11 mouse cellular contexts compared by ENCODE assay signal in the genomic region with DNA sequence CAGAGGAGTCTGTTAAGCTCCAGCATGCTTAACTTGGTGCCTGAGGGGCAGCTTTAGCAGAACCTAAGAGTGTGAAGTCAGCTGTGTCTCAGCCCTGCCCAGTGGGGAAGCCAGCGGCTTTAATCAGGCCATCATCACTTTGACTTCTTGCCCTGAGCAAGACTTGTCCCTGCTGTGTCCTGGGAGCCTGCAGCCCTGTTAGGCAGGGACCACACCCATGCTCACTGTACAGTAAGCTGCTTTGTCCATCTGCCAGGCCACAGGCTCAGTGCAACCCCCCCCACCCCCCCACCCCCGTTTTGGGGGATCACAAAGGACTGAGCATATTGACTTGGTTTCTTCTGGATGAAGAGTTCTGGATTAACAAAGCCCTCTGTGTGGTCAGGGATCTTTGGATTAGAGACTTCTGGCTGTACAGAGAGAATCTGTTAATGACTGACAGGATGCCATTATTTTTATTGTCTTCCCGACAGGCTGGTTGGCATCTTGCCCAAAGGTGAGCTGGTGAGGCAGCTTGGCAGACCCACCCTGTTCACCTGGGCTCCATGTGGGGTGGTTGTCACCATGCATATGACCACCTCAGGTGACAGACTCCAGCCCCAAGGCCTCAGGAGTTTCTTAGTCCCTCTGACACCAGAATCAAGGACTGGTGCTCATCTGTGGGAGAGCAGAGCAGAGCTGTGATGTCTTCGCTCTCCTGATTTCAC. TPM values are rescaled to one million over a fixed set of nuclear protein-coding genes. Genes with fewer than 3 reads are reported as not detected.
DNase-seq lines count a peak whose midpoint lies in the region; ATAC-seq and TF ChIP-seq lines count a peak whose summit lies in the region.
"Had no signal": no experiment of that assay in that cellular context is flagged by ENCODE, and none has a peak within 500 bp of the region (broad histone marks: within the 10 kb centered on the region; RNA-seq: fewer than 3 reads in every experiment).

No protein-coding gene starts in this region.

- no peak for TF ChIP-seq POLR2A in heart, adult 2 months (IDR thresholded peaks at IDR 0.05; ENCODE audit: insufficient read depth, low read depth, low read length)

- H3K27me3 ChIP-seq in heart, embryonic 16.5 days (ENCODE audit: control insufficient read depth, insufficient read depth, low read length): no peaks in the 10 kb centered on the region
- no peaks in the 10 kb centered on the region for H3K27me3 ChIP-seq in heart, adult 2 months (ENCODE audit: control insufficient read depth, insufficient read depth, low read length)
- no peaks in the 10 kb centered on the region for H3K27me3 ChIP-seq in hindbrain, postnatal 0 days (ENCODE audit: insufficient read depth, low read length)
- no peaks in the 10 kb centered on the region for H3K27me3 ChIP-seq in midbrain, postnatal 0 days (ENCODE audit: insufficient read depth, low read length)

- no peak for ATAC-seq in heart, embryonic 16.5 days (replicated peaks; ENCODE audit: extremely low read depth, insufficient read depth, low FRiP score)
- ATAC-seq in hindbrain, postnatal 0 days: no peak
- ATAC-seq in midbrain, postnatal 0 days (ENCODE audit: low FRiP score): no peak
- no peak for ATAC-seq in inflammation-experienced regulatory T-cells, adult 6 months

- H3K9me3 ChIP-seq in heart, embryonic 16.5 days (replicated peaks; ENCODE audit: control insufficient read depth, low read length): no peaks in the 10 kb centered on the region
- no peaks in the 10 kb centered on the region for H3K9me3 ChIP-seq in hindbrain, postnatal 0 days (ENCODE audit: low read length)
- no peaks in the 10 kb centered on the region for H3K9me3 ChIP-seq in midbrain, postnatal 0 days (ENCODE audit: low read length)

- 47% methylated on average over 4 of the region's 4 CpGs for WGBS in heart, embryonic 16.5 days
- 46% methylated on average over 4 of the region's 4 CpGs for WGBS in heart, adult 2 months
- WGBS in hindbrain, postnatal 0 days: 39% methylated on average over 4 of the region's 4 CpGs
- WGBS in midbrain, postnatal 0 days: 40% methylated on average over 4 of the region's 4 CpGs

- peaks cover 6% of the 10 kb centered on the region; the same call in 1 of the 2 replicates for H3K79me2 ChIP-seq in heart, adult 2 months (replicated peaks; ENCODE audit: control insufficient read depth, insufficient read depth, low read length)

- H3K36me3 ChIP-seq in heart, embryonic 16.5 days (ENCODE audit: control insufficient read depth, insufficient read depth): peaks cover 16% of the 10 kb centered on the region
- no peaks in the 10 kb centered on the region for H3K36me3 ChIP-seq in heart, adult 2 months (ENCODE audit: control insufficient read depth, insufficient read depth, low read length)
- H3K36me3 ChIP-seq in hindbrain, postnatal 0 days (ENCODE audit: insufficient read depth, low read length): peaks cover 20% of the 10 kb centered on the region
- peaks cover 23% of the 10 kb centered on the region for H3K36me3 ChIP-seq in midbrain, postnatal 0 days (ENCODE audit: insufficient read depth, low read length)

- H3K27ac ChIP-seq in heart, embryonic 16.5 days (ENCODE audit: low read length): no peak overlapping the region
- no peak overlapping the region for H3K27ac ChIP-seq in heart, adult 2 months
- H3K27ac ChIP-seq in hindbrain, postnatal 0 days: peak overlapping the region; percentile 20; the same call in 1 of the 2 replicates
- no peak overlapping the region for H3K27ac ChIP-seq in midbrain, postnatal 0 days (ENCODE audit: low read depth, low read length)

- TF ChIP-seq EP300 in heart, adult 2 months (IDR thresholded peaks at IDR 0.05; ENCODE audit: insufficient read depth, low read depth, low read length): no peak

- intact Hi-C loops in heart, adult 2 months (cut with DNase I): no loop called here

- peaks cover 28% of the 10 kb centered on the region for H3K4me1 ChIP-seq in heart, embryonic 16.5 days (ENCODE audit: control insufficient read depth, insufficient read depth, low read length)
- peaks cover 17% of the 10 kb centered on the region for H3K4me1 ChIP-seq in heart, adult 2 months (ENCODE audit: control insufficient read depth, insufficient read depth, low read length)
- H3K4me1 ChIP-seq in hindbrain, postnatal 0 days (ENCODE audit: insufficient read depth, low read length): peaks cover 10% of the 10 kb centered on the region
- H3K4me1 ChIP-seq in midbrain, postnatal 0 days (ENCODE audit: insufficient read depth, low read length): no peaks in the 10 kb centered on the region

- H3K4me2 ChIP-seq in heart, embryonic 16.5 days (ENCODE audit: low read depth, low read length): no peak overlapping the region
- H3K4me2 ChIP-seq in hindbrain, postnatal 0 days (ENCODE audit: low read depth, low read length): no peak overlapping the region
- H3K4me2 ChIP-seq in midbrain, postnatal 0 days (ENCODE audit: low read depth, low read length, poor library complexity, severe bottlenecking): no peak overlapping the region

- peak overlapping the region; percentile 50; the same call in 1 of the 2 replicates for H3K9ac ChIP-seq in heart, embryonic 16.5 days (ENCODE audit: low read length)
- no peak overlapping the region for H3K9ac ChIP-seq in heart, adult 2 months (ENCODE audit: low read depth, low read length)
- 0 out of 2 replicates have a peak overlapping the region, but pooled peaks have one; percentile 3 for H3K9ac ChIP-seq in hindbrain, postnatal 0 days (replicated peaks; ENCODE audit: low read length)
- H3K9ac ChIP-seq in midbrain, postnatal 0 days (replicated peaks; ENCODE audit: low read length, poor library complexity, severe bottlenecking): 0 out of 2 replicates have a peak overlapping the region, but pooled peaks have one; percentile 13

- H3K4me3 ChIP-seq in heart, embryonic 16.5 days (ENCODE audit: low read length): no peak overlapping the region
- H3K4me3 ChIP-seq in heart, adult 2 months: no peak overlapping the region
- H3K4me3 ChIP-seq in hindbrain, postnatal 0 days (ENCODE audit: low read length): no peak overlapping the region
- H3K4me3 ChIP-seq in midbrain, postnatal 0 days (ENCODE audit: low read depth, low read length): no peak overlapping the region

- TF ChIP-seq CTCF in heart, adult 2 months (IDR thresholded peaks at IDR 0.05): no peak
- no peak for TF ChIP-seq CTCF in hindbrain, postnatal 0 days (IDR thresholded peaks at IDR 0.05; ENCODE audit: low read depth)
- TF ChIP-seq CTCF in midbrain, postnatal 0 days (IDR thresholded peaks at IDR 0.05): no peak

- DNase-seq in heart, adult 2 months: no peak
- peak; percentile 65 for DNase-seq in Muller cell, postnatal 12 days (ENCODE audit: inconsistent ontology term)
- DNase-seq in hindbrain, postnatal 0 days (ENCODE audit: low spot score): peak; percentile 61
- peak; percentile 57 for DNase-seq in midbrain, postnatal 0 days (ENCODE audit: low spot score)
- DNase-seq in cerebellum, adult 9-11 months: no peak
- DNase-seq in thymus, postnatal 14 days: no peak
- DNase-seq: gastrocnemius, postnatal 36 days; lung, adult 2 months; spleen, adult 18-20 months had no signal

RNA-seq across cellular contexts. Expression of a gene that starts 23.9 kb away (rescaled TPM):
- polyA plus RNA-seq in heart, embryonic 16.5 days (2015; fragmentation: Nextera tagmentation; extraction: Ambion mirVana): 26.9 and 28.9 TPM in 2 replicates
- total RNA-seq in heart, adult 2 months (2021): 10 to 100 TPM; 17.9 to 18.1 TPM
- polyA plus RNA-seq in heart, adult 2 months (2012; rRNA removed): 21.8 and 26.5 TPM in 2 replicates
- 72.7 and 85.0 TPM in 2 replicates for total RNA-seq in hindbrain, postnatal 0 days (2014; rRNA removed)
- polyA plus RNA-seq in hindbrain, postnatal 0 days (2015; fragmentation: Nextera tagmentation; extraction: Ambion mirVana): 57.2 and 58.3 TPM in 2 replicates
- total RNA-seq in midbrain, postnatal 0 days (2014; rRNA removed): 62.0 and 72.2 TPM in 2 replicates
- 55.0 and 61.8 TPM in 2 replicates for polyA plus RNA-seq in midbrain, postnatal 0 days (2015; fragmentation: Nextera tagmentation; extraction: Ambion mirVana)
- polyA plus RNA-seq in inflammation-experienced regulatory T-cells, adult 6 months (2017; shearing (Covaris generic)): 10 to 100 TPM; 26.4 to 38.4 (median 36.7) TPM

RNA-seq across cellular contexts. Expression of a gene that starts 40.2 kb away (rescaled TPM):
- polyA plus RNA-seq in heart, embryonic 16.5 days (2015; fragmentation: Nextera tagmentation; extraction: Ambion mirVana): 7.2 and 8.2 TPM in 2 replicates
- 1 to 10 TPM; 2.8 to 4.5 TPM for total RNA-seq in heart, adult 2 months (2021)
- 3.7 and 4.4 TPM in 2 replicates for polyA plus RNA-seq in heart, adult 2 months (2012; rRNA removed)
- total RNA-seq in hindbrain, postnatal 0 days (2014; rRNA removed): 12.3 and 12.4 TPM in 2 replicates
- polyA plus RNA-seq in hindbrain, postnatal 0 days (2015; fragmentation: Nextera tagmentation; extraction: Ambion mirVana): 6.0 and 7.0 TPM in 2 replicates
- total RNA-seq in midbrain, postnatal 0 days (2014; rRNA removed): 7.3 and 8.5 TPM in 2 replicates
- polyA plus RNA-seq in midbrain, postnatal 0 days (2015; fragmentation: Nextera tagmentation; extraction: Ambion mirVana): 4.4 and 4.9 TPM in 2 replicates
- polyA plus RNA-seq in inflammation-experienced regulatory T-cells, adult 6 months (2017; shearing (Covaris generic)): 10 to 100 TPM; 21.7 to 47.4 (median 28.6) TPM

Comparison
In these comparisons a context has a peak if more than half of its experiments do, and no peak if none do; other contexts are left out.
1. DNase-seq: peak in Muller cell, postnatal 12 days (single experiment), hindbrain, postnatal 0 days (single experiment) and midbrain, postnatal 0 days (single experiment); none in heart, adult 2 months (0 of 2), cerebellum, adult 9-11 months (single experiment) and thymus, postnatal 14 days (single experiment).